Mouse (Mus musculus): ENCODE measurements around the gene Slc35g2. TPM values are rescaled to one million over a fixed set of nuclear protein-coding genes. Genes with fewer than 3 reads are reported as not detected.

Slc35g2 gene
- polyA plus RNA-seq, 1 experiment from 2014 or later = 8.0 TPM

DNA sequence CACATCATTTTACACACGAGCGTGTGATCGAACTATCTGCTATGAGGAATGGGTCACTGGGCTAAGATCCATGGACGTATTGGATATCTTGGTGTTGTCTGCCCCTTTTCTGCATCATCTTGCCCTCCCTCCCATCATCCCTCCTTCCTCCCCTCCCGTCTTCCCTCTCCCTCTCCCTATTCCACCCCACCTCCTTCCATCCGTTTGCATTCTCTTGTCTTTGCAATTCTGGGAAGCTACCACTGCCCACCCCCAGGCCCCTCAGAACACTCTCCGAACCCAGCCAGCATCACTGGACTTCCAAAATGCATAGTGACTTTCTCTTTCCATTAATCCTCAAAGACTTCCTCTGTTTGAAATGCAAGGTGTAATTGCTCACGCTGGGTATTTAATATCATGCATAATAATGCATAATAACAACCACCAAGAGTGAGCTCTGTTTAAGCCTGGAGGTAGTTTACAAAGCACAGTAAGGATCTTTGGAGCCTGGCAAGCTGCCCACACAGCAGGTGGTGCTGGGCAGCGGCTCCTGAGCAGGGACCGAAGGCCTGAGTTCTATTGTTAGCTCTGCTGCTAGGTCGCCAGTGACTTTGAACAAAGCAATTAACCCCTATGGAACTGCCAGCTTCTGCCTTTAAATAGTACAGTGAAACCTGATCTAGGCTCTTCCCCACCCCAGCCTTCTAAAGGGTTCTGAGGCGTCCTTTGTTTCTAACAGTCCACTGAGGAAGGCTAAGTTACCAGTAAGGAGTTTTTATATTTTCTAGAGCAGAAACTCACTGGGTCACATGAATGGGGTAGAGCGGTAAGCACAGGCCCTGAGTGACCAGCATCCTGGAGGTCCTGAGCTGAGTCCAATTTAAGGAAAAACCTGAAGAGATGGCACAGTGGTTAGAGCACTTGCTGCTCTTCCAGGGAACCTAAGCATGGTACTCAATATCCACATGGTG, 10.9 kb upstream of the Slc35g2 start:
- Histone ChIP-seq H3K9ac (no peak overlapping the region), H3K27me3 (ENCODE audit: insufficient read depth, low read length) (no peaks in the 10 kb centered on the region), H3K9me3 (ENCODE audit: low read depth, low read length) (no peaks in the 10 kb centered on the region), H3K4me1 (ENCODE audit: insufficient read depth) (no peaks in the 10 kb centered on the region), H3K36me3 (ENCODE audit: insufficient read depth) (no peaks in the 10 kb centered on the region), H3K4me3 (ENCODE audit: low read depth, low read length) (no peak overlapping the region), H3K27ac (ENCODE audit: low read depth) (peak overlapping the region; percentile 63; the same call in 1 of the 2 replicates), H3K4me2 (no peak overlapping the region)
- no peak for TF ChIP-seq CTCF (IDR thresholded peaks at IDR 0.05; ENCODE audit: low read depth)
- peak; percentile 69 for DNase-seq
- 46% methylated on average over 13 of the region's 13 CpGs for WGBS
- peak; percentile 36; the same call in 1 of the 2 replicates for ATAC-seq (ENCODE audit: insufficient read depth)

DNA sequence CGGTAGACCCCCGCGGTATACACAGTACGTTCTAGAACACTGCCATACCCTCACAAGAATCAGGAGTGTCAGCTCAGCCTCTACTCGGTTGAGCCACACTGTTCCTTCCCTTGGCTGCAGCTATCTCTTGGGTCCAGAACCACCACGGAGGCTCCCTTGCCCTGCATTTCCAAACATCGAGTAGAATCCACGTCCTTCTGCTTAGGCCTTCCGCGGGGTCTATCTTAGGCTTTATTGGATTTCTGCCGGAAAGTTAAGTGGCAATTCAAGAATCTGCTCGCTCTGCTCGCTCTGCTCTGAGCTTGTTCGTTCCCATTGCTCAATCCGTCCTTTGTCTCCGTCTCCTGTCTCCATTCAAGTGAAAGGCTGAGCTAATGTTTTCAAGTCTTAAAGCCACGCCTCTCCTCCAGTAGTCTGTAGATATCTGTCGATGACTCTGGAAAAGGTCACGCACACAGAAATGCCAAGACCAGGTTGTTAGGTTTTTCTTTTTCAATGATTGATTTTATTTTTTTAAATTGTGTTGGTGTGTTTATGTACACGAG, 9.4 kb upstream of the Slc35g2 start:
- no peak overlapping the region for H3K4me3 ChIP-seq (ENCODE audit: low read depth, low read length)
- ATAC-seq (ENCODE audit: insufficient read depth) (no peak), DNase-seq (peak; percentile 52)
- no peak overlapping the region for H3K9ac ChIP-seq
- no peaks in the 10 kb centered on the region for H3K27me3 ChIP-seq (ENCODE audit: insufficient read depth, low read length)
- whole genome bisulfite sequencing = 54% methylated on average over 20 of the region's 20 CpGs
- H3K4me1 ChIP-seq (ENCODE audit: insufficient read depth) = no peaks in the 10 kb centered on the region
- no peak for TF ChIP-seq CTCF (IDR thresholded peaks at IDR 0.05; ENCODE audit: low read depth)
- 0 out of 2 replicates have a peak overlapping the region, but pooled peaks have one; percentile 1 for H3K4me2 ChIP-seq
- no peaks in the 10 kb centered on the region for H3K36me3 ChIP-seq (ENCODE audit: insufficient read depth)
- H3K9me3 ChIP-seq (ENCODE audit: low read depth, low read length) = no peaks in the 10 kb centered on the region
- H3K27ac ChIP-seq (ENCODE audit: low read depth) = peak overlapping the region; percentile 61; the same call in 1 of the 2 replicates

DNA sequence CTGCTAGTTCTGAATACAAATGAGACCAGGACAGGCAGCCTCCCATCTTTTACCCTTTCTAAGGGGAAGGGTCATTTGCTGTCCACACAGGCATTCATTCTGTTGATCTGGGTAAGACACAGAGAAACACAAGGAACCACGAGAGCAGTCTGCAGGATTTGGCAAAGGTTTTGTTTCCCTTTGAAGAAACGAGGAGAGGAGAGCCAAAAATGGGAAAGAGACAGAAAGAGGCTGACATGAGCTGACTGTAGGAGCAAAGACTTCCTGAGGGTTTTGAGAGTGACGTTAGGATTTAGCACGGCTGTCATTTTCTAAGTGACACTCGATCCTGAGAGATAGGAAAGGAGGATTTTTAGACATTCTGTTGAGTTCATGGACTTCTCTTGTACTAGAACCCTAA, 3.1 kb upstream of the Slc35g2 start:
- no peaks in the 10 kb centered on the region for H3K9me3 ChIP-seq (ENCODE audit: low read depth, low read length)
- no peaks in the 10 kb centered on the region for H3K27me3 ChIP-seq (ENCODE audit: insufficient read depth, low read length)
- DNase-seq (peak; percentile 59), ATAC-seq (ENCODE audit: insufficient read depth) (no peak)
- no peak overlapping the region; the same call in 1 of the 2 replicates for H3K27ac ChIP-seq (ENCODE audit: low read depth)
- H3K9ac ChIP-seq = no peak overlapping the region
- no peaks in the 10 kb centered on the region for H3K36me3 ChIP-seq (ENCODE audit: insufficient read depth)
- WGBS = 32% methylated on average over 5 of the region's 5 CpGs
- no peak overlapping the region for H3K4me2 ChIP-seq
- peaks cover 10% of the 10 kb centered on the region; the same call in 1 of the 2 replicates for H3K4me1 ChIP-seq (ENCODE audit: insufficient read depth)
- no peak for TF ChIP-seq CTCF (IDR thresholded peaks at IDR 0.05; ENCODE audit: low read depth)
- no peak overlapping the region for H3K4me3 ChIP-seq (ENCODE audit: low read depth, low read length)

DNA sequence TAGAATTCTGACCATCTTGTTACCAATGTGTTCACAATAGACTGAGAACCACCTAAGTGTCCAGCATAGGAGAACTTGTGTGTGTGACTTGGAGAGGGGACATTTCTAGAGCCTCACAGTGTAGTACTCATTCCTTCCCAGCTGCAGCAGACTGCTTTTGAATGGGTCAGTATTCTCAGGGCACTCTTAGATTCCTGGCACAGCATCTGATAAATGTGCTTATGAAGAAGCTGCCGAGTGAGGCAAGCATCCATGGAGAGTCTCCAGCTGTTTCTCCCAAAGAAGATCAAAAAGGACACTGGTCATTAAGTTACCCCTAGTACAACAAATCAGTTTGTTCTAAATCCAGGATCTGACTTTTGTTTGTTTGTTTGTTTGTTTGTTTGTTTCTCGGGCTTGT, 2.4 kb upstream of the Slc35g2 start:
- DNase-seq (peak; percentile 76), ATAC-seq (ENCODE audit: insufficient read depth) (no peak)
- Histone ChIP-seq H3K4me1 (ENCODE audit: insufficient read depth) (peaks cover 10% of the 10 kb centered on the region; the same call in 1 of the 2 replicates), H3K36me3 (ENCODE audit: insufficient read depth) (no peaks in the 10 kb centered on the region), H3K9me3 (ENCODE audit: low read depth, low read length) (no peaks in the 10 kb centered on the region), H3K9ac (no peak overlapping the region), H3K4me2 (no peak overlapping the region), H3K27ac (ENCODE audit: low read depth) (no peak overlapping the region), H3K27me3 (ENCODE audit: insufficient read depth, low read length) (no peaks in the 10 kb centered on the region), H3K4me3 (ENCODE audit: low read depth, low read length) (no peak overlapping the region)
- no peak for TF ChIP-seq CTCF (IDR thresholded peaks at IDR 0.05; ENCODE audit: low read depth)
- 48% methylated on average over 2 of the region's 2 CpGs for WGBS

DNA sequence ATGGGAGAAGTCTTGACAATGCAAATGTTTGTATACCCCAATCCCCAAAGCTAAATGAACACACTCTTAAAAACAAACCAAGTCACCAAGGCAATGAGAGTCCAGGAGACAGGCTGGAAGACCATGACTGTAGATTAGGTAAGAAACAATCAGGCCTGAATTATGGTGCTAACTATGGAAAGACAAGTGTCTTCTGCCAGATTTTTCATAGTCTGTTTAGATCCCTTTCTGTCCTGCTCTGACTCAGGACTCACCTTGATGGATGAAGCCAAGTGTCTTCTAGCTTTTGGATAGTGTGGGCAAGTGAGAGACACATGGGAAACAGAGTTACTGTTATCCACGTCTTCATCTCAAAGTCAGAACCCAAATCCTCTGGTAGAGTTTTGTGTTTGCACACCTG, 621 bp upstream of the Slc35g2 start:
- Histone ChIP-seq H3K4me3 (ENCODE audit: low read depth, low read length) (peak overlapping the region; percentile 64; the same call in 1 of the 2 replicates), H3K4me2 (peak overlapping the region; percentile 90), H3K36me3 (ENCODE audit: insufficient read depth) (no peaks in the 10 kb centered on the region), H3K4me1 (ENCODE audit: insufficient read depth) (peaks cover 10% of the 10 kb centered on the region; the same call in 1 of the 2 replicates), H3K9me3 (ENCODE audit: low read depth, low read length) (no peaks in the 10 kb centered on the region), H3K9ac (peak overlapping the region; percentile 65; the same call in 1 of the 2 replicates), H3K27ac (ENCODE audit: low read depth) (no peak overlapping the region), H3K27me3 (ENCODE audit: insufficient read depth, low read length) (no peaks in the 10 kb centered on the region)
- WGBS = 67% methylated on average over 1 of the region's 1 CpGs
- TF ChIP-seq CTCF (IDR thresholded peaks at IDR 0.05; ENCODE audit: low read depth) = no peak
- ATAC-seq (ENCODE audit: insufficient read depth) (no peak), DNase-seq (no peak)

DNA sequence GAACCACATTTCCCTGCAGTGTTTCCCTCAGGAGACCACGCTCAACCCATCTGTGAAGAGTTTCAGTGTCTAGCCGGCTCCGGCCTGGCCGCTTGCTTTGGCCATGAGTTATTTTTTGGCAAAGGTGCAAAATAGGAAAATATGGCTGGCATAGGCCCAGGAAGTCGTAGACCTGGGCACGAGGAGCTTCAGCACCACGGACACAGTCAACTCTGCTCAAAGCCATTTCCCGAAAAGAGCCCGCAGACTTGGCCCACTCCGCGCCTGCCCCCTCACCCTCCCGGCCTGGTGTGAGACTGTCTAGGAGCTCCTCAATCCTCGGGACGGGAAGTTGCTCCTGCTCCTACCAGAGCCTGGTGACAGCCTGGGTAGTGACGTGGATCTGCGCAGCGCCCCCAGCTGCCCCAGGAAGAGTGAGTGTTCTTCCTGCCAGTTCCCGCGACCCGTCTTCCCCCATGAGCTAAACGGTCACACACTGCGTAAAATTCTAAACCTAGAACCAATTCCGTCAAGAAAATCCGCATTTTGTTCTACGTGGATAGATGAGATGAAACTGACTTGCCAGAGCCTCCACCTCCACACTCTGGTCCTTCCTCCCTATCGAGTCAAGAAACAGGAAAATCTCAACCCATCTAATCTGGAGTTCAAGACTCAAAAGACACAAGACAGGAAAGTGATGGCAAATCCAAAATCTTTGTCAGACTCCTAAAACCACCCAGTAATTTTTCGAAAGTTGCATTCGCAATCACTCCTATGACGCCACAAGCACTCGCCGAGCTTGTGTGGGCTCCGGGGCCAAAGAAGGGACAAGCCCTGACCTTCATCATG, 878 bp downstream of the Slc35g2 start:
- peak; percentile 40 for TF ChIP-seq CTCF (IDR thresholded peaks at IDR 0.05; ENCODE audit: low read depth)
- 10% methylated on average over 32 of the region's 32 CpGs for WGBS
- Histone ChIP-seq H3K27me3 (ENCODE audit: insufficient read depth, low read length) (no peaks in the 10 kb centered on the region), H3K9ac (peak overlapping the region; percentile 65), H3K4me2 (peak overlapping the region; percentile 90), H3K4me3 (ENCODE audit: low read depth, low read length) (peak overlapping the region; percentile 64), H3K4me1 (ENCODE audit: insufficient read depth) (peaks cover 10% of the 10 kb centered on the region; the same call in 1 of the 2 replicates), H3K9me3 (ENCODE audit: low read depth, low read length) (no peaks in the 10 kb centered on the region), H3K27ac (ENCODE audit: low read depth) (peak overlapping the region; percentile 24; the same call in 1 of the 2 replicates), H3K36me3 (ENCODE audit: insufficient read depth) (no peaks in the 10 kb centered on the region)
- ATAC-seq (ENCODE audit: insufficient read depth) (peak; percentile 72), DNase-seq (peak; percentile 65)

Measured in lung, embryonic 14.5 days (tissue).